Mouse (Mus musculus): ENCODE measurements at regions not wholly inside any gene's neighbourhood (a gene's known extent, or its start where the extent isn't known, plus 50 kb on each side); places are given as distances from the start of the nearest gene placed in this dataset.

- intact Hi-C loops (cut with DNase I), result no loop called here
Measured at GRCm38 (mm10) chr3:60310402-60310801, 162.2 kb upstream of the Mbnl1 start.

- intact Hi-C loops (cut with DNase I), result no loop called here
Measured at GRCm38 (mm10) chr3:60311178-60311577, 161.5 kb upstream of the Mbnl1 start.

DNA sequence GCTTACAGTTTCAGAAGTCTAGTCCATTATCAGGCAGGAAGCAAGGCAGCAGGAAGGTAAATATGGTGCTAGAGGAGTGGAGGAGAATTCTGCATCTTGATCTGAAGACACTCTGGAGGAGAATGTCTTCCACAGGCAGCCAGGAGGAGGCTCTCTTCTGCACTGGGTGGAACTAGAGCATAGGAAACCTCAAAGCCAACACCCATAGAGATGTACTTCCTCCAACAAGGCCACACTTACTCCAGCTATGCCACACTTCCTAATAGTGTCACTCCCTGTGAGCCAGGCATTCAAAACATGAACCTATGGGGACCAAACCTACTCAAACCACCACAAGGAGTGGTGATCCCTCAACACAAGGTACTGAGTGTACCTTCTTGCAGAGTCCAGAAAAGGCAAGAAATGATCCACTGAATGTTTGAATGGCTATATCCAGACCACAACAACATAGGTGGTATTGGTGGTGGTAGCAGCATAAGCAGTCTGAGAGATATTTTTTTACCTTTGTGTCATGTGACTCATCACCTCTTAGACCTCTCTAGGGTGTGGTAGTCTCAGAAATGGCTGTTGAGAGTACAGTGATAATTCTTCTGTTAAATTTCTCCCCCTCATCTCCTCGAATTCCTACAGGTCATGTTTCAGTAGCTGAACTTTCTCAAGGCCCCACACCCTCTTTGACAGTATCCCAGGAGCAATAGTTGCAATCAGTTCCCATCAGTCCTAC, 152.3 kb upstream of the Mbnl1 start:
- intact Hi-C loops (cut with DNase I), result no loop called here

DNA sequence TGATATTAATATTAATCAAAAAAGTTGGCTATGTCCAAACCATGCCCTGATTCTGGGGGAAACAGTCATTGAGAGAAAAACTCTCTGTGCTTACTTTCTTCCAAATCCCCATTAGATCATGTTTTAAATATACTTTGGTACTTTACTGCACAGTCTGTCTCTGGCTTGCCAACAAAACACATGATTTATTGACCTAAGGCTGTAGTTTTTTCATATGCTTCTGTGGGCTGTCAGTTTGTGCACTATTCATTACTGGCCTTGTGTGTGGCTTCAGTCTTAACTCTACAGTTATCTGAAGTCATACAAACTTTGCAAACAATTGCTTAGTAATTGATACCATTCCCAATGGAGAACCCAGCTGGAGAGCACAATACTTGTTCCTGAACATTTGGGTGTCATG, 149.1 kb upstream of the Mbnl1 start:
- intact Hi-C loops (cut with DNase I), result no loop called here

DNA sequence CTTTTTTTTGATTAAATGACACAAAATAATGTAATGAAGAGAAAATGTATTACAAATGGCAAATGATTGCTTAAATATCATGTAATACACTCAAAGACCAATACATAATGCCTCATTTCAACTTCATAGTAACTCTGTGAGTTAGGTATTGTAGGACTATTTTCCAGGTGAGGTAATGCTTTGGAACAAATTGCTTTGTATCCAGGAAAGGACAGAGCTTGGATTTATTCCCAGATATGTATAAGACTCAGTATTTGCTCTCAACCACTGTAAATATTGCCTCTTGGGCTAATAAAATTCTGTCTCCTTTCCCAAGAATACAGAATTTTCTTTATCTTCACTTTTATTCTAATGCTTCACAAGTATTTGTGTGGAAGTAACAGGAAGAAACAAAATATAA, 148.2 kb upstream of the Mbnl1 start:
- intact Hi-C loops (cut with DNase I), result no loop called here

DNA sequence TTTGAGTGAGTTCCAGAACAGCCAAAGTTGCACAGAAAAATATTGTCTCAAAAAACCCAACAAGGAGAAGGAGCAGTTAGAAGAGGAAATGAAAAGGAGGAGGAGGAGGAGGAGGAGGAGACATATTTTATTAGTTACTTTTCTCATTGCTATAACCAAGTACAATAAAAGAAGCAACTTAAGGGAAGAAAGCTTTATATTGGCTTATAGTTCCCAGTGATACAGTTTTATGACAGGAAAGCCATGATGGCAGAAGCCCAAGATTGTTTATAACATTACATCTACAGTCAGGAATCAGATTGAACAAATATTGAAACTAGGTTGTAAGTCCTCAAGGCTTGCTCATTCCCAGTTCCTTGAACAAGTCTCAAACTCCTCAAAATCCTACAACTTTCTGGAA, 147.7 kb upstream of the Mbnl1 start:
- intact Hi-C loops (cut with DNase I), result no loop called here

GRCm38 (mm10) chr3:60332460-60332859, 140.2 kb upstream of the Mbnl1 start:
- intact Hi-C loops (cut with DNase I), result no loop called here

DNA sequence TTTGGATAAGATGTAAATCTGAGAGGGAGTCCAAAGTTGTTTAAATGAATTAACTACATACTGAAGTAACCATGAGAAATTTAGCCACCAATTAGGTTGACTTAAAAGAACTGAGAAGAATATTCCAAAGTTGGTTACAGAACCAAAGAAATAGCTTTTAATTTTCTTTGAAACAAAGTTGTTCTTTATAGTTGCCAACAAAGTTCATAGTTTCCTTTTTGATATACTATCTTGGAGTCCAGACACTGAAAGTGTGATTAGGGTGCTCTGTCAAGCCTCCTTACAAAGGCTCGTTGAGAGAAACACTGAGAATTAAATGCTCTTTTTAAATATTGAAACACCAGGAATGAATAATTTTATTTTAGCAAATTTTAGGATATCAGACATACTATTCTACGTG, 139.0 kb upstream of the Mbnl1 start:
- intact Hi-C loops (cut with DNase I), result no loop called here

DNA sequence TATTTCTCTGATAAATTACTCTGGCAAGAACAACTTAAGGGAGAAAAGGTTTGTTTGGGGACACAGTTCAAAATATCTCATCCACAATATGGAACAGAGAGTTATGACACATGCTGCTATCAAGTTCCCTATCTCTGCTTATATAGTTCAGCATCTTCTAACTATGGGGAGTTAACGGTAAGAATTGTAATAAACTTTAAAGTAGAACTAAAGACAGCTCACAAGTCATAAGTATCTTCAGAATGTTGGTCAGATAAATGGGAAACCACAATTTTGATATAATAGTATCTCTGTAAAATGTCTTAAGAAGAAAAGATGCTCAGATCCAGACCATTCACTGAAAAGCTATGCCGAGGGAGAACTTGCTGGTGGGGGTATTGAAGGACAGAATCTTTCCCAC, 138.5 kb upstream of the Mbnl1 start:
- intact Hi-C loops (cut with DNase I), result no loop called here

GRCm38 (mm10) chr3:60346390-60346789, 126.2 kb upstream of the Mbnl1 start:
- intact Hi-C loops (cut with DNase I), result no loop called here

GRCm38 (mm10) chr3:60347049-60347448, 125.6 kb upstream of the Mbnl1 start:
- intact Hi-C loops (cut with DNase I), result no loop called here

DNA sequence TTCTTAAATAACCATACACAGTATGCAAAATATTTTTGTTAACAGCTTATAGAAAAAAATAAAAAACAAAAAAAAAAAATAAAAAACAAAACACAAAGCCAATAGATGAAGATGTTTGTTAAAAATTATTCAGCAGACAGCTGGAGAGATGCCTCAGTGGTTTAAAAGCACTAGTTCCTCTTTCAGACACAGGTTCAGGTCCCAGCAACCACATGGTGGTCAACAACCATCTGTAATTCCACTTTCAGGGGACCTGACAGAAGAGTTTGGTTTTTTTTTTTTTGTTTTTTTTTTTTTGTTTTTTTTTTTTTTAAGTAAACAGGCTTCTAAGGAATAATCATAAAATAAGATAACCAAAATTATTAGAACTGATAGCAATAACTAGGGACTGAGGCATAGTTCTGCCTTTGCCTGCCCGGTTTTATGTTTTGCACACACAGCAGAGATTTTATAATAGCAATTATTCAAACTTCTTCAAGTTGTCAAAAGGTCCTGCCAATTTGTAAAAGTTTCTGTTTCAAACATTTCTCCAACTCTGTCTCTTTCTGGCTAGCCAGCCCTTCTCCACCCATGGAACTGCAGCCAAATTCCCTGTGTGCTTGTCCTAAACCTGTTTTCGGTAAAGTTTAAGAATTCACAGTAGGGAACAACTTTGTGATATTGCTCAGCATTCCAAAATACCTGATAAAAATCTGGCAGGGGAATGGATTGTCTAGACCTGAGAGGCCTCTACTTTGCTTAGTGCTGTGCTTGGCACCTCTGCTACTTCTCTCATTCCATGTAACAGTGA, 101.3 kb upstream of the Mbnl1 start:
- intact Hi-C loops (cut with DNase I), result no loop called here

DNA sequence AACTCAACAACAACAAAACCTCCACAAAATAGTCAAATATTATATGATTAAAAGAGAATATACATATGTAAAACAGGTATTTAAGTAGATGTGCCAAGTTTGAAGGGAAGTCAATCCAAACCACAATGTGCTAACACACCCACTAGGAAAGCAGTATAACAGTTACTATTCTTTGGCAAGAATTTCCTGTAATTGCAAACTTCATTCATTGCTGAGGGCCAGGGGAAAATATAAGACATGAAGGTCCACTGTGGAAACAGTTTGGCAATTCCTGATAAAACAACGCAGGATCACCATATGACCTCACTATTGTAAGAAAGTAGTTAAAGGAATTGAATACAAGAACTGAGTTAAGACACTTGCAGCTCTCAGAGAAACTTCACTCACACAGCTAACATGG, 99.0 kb upstream of the Mbnl1 start:
- intact Hi-C loops (cut with DNase I), result no loop called here

DNA sequence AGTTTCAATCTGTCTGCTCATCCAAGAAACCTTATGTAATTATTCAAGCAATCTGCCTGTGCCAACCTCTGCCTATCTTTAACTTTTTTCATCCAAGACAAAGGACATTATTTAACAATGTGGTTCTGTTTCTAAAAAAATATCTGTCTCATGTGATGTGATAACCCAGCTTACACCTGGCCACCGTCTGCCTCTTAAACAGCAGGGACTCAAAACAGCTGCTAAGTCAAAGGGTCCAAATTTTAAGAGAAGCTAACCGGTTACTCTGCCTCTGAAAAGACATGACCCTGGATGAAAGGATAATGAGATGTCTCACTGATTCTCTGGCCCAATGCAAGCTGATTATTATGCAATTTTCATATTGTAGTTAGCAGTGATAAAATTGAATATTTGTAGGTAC, 84.0 kb upstream of the Mbnl1 start:
- intact Hi-C loops (cut with DNase I), result no loop called here

GRCm38 (mm10) chr3:60389032-60389431, 83.6 kb upstream of the Mbnl1 start:
- intact Hi-C loops (cut with DNase I), result no loop called here

- intact Hi-C loops (cut with DNase I), result no loop called here
Measured at GRCm38 (mm10) chr3:60395299-60395698, 77.3 kb upstream of the Mbnl1 start.

- intact Hi-C loops (cut with DNase I), result no loop called here
Measured at GRCm38 (mm10) chr3:60396971-60397370, 75.7 kb upstream of the Mbnl1 start.

GRCm38 (mm10) chr3:60398796-60399195, 73.8 kb upstream of the Mbnl1 start:
- intact Hi-C loops (cut with DNase I), result no loop called here

GRCm38 (mm10) chr3:60402251-60402830, 70.3 kb upstream of the Mbnl1 start:
- intact Hi-C loops (cut with DNase I), result no loop called here

GRCm38 (mm10) chr3:60407426-60407825, 65.2 kb upstream of the Mbnl1 start:
- intact Hi-C loops (cut with DNase I), result no loop called here

DNA sequence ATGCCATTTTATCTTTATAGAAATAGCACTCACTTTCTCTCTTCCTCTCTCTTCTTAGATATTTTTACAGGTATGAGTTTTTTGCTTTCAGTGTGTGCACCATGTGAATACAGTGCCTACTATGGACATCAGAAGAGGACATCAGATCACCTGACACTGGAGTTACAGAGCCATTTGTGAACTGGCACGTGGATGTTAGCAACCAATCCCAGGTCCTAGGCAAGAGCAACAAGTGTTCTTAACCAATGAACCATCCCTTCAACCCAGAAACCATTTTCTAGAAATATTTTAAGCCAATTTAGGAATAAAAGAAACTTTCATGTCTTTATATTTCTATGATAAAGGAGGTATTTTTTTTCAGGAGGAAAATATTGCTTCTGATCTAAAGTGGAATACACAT, 64.7 kb upstream of the Mbnl1 start:
- intact Hi-C loops (cut with DNase I), result no loop called here

DNA sequence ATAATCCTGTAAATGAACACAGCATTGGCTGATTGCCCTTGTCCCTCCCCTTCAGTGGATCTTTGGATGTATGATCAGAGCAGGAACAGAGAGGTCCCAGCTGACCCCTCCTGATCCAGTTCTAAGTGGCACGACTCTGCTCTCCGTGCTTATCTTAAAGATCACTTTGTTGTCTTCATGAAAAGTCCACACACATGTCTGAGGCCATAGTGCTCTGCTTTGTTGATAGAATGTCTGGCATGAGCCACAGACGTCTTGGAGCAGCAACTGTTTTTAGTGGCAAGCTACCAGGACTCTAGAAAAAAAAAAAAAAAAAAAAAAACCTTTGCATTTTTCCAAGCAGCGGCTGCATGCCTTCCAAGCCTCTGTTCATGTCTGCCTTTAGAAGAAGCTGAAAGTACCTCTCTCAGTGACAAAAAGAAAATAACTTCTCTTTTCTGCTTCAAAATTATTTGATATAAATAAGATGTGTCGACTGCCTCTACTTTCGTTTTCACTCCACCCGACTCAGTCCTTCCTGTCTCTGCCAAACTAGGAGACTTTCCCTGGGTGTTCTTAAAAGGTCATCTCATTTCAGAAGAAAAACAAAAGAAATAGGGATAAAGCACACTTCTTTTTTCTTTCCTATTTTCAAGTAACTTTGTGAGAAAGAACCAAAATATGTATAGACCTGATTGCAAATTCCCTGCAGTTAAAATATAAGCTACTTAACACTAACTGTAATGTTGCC, 63.9 kb upstream of the Mbnl1 start:
- intact Hi-C loops (cut with DNase I), result no loop called here
